Mouse (Mus musculus) ES-E14 (cell line): Measurements from ENCODE around the gene Cad. TPM values are rescaled to one million over a fixed set of nuclear protein-coding genes. Genes with fewer than 3 reads are reported as not detected.

ENCODE experiments used
- DNase-seq: peaks from one replicate; pipeline ENCODE4 v3.0.0-alpha.2; 2013; ENCODE audit warnings: low read depth, low spot score
- H3K27ac ChIP-seq: 2 replicates; pipeline ENCODE4 v1.5.1; 2012; ENCODE audit warnings: low read depth, mild to moderate bottlenecking, low read length, moderate library complexity, mixed read lengths; ENCODE audit not compliant: poor library complexity, insufficient read depth, severe bottlenecking
- H3K36me3 ChIP-seq: 2 replicates; pipeline ENCODE4 v1.6.1; 2012; ENCODE audit warnings: mild to moderate bottlenecking, low read length, moderate library complexity, mixed read lengths; ENCODE audit not compliant: control insufficient read depth, poor library complexity, insufficient read depth, severe bottlenecking
- H3K4me1 ChIP-seq, 2 experiments: fragments of 150-350 bp in 1 of 2; sonication (generic) in 1 of 2; 2 replicates each; pipeline ENCODE4 v1.6.1; 2012; ENCODE audit warnings: low read length in 2 of 2, mild to moderate bottlenecking in 1 of 2, mixed read lengths in 1 of 2; ENCODE audit not compliant: control insufficient read depth in 2 of 2, insufficient read depth in 2 of 2, poor library complexity in 1 of 2
- H3K4me3 ChIP-seq, 2 experiments: fragments of 150-350 bp in 1 of 2; sonication (generic) in 1 of 2; 2 replicates each; pipeline ENCODE4 v1.5.1; 2012; ENCODE audit warnings: low read length in 2 of 2, low read depth in 1 of 2, mild to moderate bottlenecking in 1 of 2, mixed read lengths in 1 of 2; ENCODE audit not compliant: insufficient read depth in 1 of 2, poor library complexity in 1 of 2, severe bottlenecking in 1 of 2
- H3K9ac ChIP-seq: 2 replicates; pipeline ENCODE4 v1.6.1; 2012; ENCODE audit warnings: low read depth, mild to moderate bottlenecking, low read length, mixed read lengths; ENCODE audit not compliant: poor library complexity, insufficient read depth, severe bottlenecking
- H3K9me3 ChIP-seq: fragments of 150-350 bp; sonication (generic); 2 replicates; pipeline ENCODE4 v1.6.1; 2012; ENCODE audit warnings: low read depth, mild to moderate bottlenecking, low read length; ENCODE audit not compliant: control insufficient read depth, insufficient read depth
- HCFC1 ChIP-seq: IDR thresholded peaks from 2 replicates; pipeline ENCODE4 v1.6.1; 2012; ENCODE audit warnings: low read length, inconsistent platforms, borderline replicate concordance; ENCODE audit not compliant: insufficient read depth
- ZNF384 ChIP-seq: IDR thresholded peaks from 2 replicates; pipeline ENCODE4 v1.6.1; 2012; ENCODE audit warnings: low read depth, low read length, inconsistent platforms
- in situ Hi-C, 2 experiments: fragments of 600-800 bp; cut with MboI; formaldehyde crosslinking; loops; one replicate each; pipeline ENCODE4 v1.15.1; 2025; ENCODE audit warnings: low sequenced_read_pairs in 2 of 2, inconsistent platforms in 1 of 2; ENCODE audit not compliant: unreplicated experiment in 2 of 2
- total RNA-seq: library from RNA; depleted of rRNA; stranded (reverse); fragments of 300-350 nt; gene quantifications from 2 replicates; pipeline ENCODE4 v1.2.3, GENCODE M21; 2012; rRNA removed

Gene Cad
- total RNA-seq, 1 experiment = 154 TPM

DNA sequence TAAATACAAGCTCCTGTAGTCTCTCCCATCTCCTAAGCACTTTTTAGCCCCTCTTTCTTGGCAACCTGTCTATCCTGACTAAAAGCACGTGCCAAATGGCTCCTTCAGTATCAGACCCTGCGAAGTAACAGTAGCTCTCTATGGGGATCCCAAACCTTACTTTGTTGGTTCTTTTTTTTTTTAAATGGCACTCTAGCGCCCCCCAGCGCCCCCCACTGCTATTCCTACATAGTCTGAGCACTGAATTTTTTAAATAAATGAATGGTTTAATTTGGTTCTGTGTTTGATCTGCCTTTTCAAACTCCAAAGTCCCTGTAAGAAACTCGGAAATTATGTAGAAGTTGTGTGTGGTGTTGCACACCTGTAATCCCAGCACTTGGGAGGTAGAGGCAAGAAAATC, 71.5 kb downstream of the Cad start:
- in situ Hi-C loops = no loop called here
- TF ChIP-seq ZNF384 = peak; percentile 95
- TF ChIP-seq HCFC1 = no peak

More for the DNA sequence above, 71.5 kb downstream of the Cad start:
- H3K9me3 ChIP-seq = no peaks in the 10 kb centered on the region
- no peak overlapping the region for H3K9ac ChIP-seq
- no peak for DNase-seq
- H3K4me1 ChIP-seq = peaks cover 0 to 2% of the 10 kb centered on the region in 2 experiments; a peak in 1 of 4 replicates
- H3K36me3 ChIP-seq = no peaks in the 10 kb centered on the region
- H3K27ac ChIP-seq = no peak overlapping the region
- H3K4me3 ChIP-seq = no peak overlapping the region

Other genes with a start within 250 kb of the Cad start
- 2.3 and 3.8 TPM in 2 replicates for gene Mapre3, start 240.1 kb upstream of the Cad start, total RNA-seq
- gene Tmem214, start 186.8 kb upstream of the Cad start, total RNA-seq = 66.9 and 90.3 TPM in 2 replicates
- gene Agbl5, start 166.1 kb upstream of the Cad start, total RNA-seq = 17.0 and 19.7 TPM in 2 replicates
- gene Ost4, start 147.0 kb upstream of the Cad start, total RNA-seq = 203 and 229 TPM in 2 replicates
- 14.3 and 16.6 TPM in 2 replicates for gene Emilin1, start 141.4 kb upstream of the Cad start, total RNA-seq
- 14.9 and 21.2 TPM in 2 replicates for gene Khk, start 133.3 kb upstream of the Cad start, total RNA-seq
- gene Cgref1, start 109.2 kb upstream of the Cad start, total RNA-seq = 14.7 and 21.5 TPM in 2 replicates
- gene Preb, start 94.4 kb upstream of the Cad start, total RNA-seq = 94.2 and 96.4 TPM in 2 replicates
- 0.05 and 0.27 TPM in 2 replicates for gene Tcf23, start 86.1 kb upstream of the Cad start, total RNA-seq
- 53.7 and 64.5 TPM in 2 replicates for gene Atraid, start 6.5 kb upstream of the Cad start, total RNA-seq
- 44.1 and 51.3 TPM in 2 replicates for gene Slc5a6, start 5.9 kb upstream of the Cad start, total RNA-seq
- 0.37 and 0.67 TPM in 2 replicates for gene Dnajc5g, start 51.5 kb downstream of the Cad start, total RNA-seq
- 1.5 and 2.5 TPM in 2 replicates for gene Slc30a3, start 53.5 kb downstream of the Cad start, total RNA-seq
- 1.3 and 2.3 TPM in 2 replicates for gene Trim54, start 61.9 kb downstream of the Cad start, total RNA-seq
- not detected in 2 replicates for gene Ucn, start 84.0 kb downstream of the Cad start, total RNA-seq
- gene Mpv17, start 99.5 kb downstream of the Cad start, total RNA-seq = 43.1 and 45.7 TPM in 2 replicates
- 3.1 and 6.3 TPM in 2 replicates for gene Gm29609, start 125.1 kb downstream of the Cad start, total RNA-seq
- gene Gtf3c2, start 125.4 kb downstream of the Cad start, total RNA-seq = 73.8 and 83.8 TPM in 2 replicates
- 72.0 and 76.5 TPM in 2 replicates for gene Snx17, start 138.4 kb downstream of the Cad start, total RNA-seq
- 74.5 and 76.8 TPM in 2 replicates for gene Eif2b4, start 138.7 kb downstream of the Cad start, total RNA-seq
- 15.2 and 18.5 TPM in 2 replicates for gene Zfp513, start 147.5 kb downstream of the Cad start, total RNA-seq
- 285 and 294 TPM in 2 replicates for gene Ppm1g, start 165.9 kb downstream of the Cad start, total RNA-seq
- 42.4 and 53.1 TPM in 2 replicates for gene Nrbp1, start 186.1 kb downstream of the Cad start, total RNA-seq
- gene Gm9970, start 186.5 kb downstream of the Cad start, total RNA-seq = not detected in 2 replicates
- gene Krtcap3, start 196.9 kb downstream of the Cad start, total RNA-seq = 10.5 and 24.6 TPM in 2 replicates
- 26.9 and 38.1 TPM in 2 replicates for gene Ift172, start 236.3 kb downstream of the Cad start, total RNA-seq
- 14.2 and 23.2 TPM in 2 replicates for gene Fndc4, start 241.3 kb downstream of the Cad start, total RNA-seq
- 0.04 TPM in 1 of 2 replicates, not detected in the other for gene Gckr, start 242.7 kb downstream of the Cad start, total RNA-seq